Mouse (Mus musculus): ENCODE results near the gene Garem2.

DNA sequence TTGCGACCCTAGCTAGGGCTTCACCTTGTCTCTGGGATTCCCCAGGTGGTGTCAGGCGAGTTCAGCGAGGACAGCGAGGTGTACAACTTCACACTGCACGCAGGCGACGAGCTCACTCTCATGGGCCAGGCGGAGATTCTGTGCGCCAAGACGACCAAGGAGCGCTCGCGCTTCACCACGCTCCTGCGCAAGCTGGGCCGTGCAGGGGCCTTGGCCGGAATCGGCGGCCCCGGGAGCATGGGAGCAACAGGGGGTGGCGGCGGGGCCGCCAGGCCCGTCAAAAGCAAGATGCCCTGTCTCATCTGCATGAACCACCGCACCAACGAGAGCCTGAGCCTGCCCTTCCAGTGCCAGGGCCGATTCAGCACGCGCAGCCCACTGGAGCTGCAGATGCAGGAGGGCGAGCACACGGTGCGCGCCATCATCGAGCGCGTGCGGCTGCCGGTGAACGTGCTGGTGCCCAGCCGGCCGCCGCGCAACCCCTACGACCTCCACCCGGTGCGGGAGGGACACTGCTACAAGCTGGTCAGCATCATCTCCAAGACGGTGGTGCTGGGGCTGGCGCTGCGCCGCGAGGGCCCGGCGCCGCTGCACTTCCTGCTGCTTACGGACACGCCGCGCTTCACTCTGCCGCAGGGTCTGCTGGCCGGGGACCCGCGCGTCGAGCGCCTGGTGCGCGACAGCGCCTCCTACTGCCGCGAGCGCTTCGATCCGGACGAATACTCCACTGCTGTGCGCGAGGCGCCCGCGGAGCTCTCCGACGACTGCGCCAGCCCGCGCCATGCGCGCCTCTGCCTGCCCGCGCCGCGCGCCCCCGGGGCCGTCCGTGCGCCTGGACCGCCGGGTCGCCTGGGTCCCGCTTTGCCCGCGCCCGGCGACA, 9.2 kb downstream of the Garem2 start:
- no peak; the same call in 1 of the 2 replicates for TF ChIP-seq POLR2A (IDR thresholded peaks at IDR 0.05; ENCODE audit: insufficient read depth, low read depth, low read length)
- TF ChIP-seq CTCF (IDR thresholded peaks at IDR 0.05; ENCODE audit: insufficient read depth, low read depth, low read length) = peak; percentile 54; the same call in 1 of the 2 replicates

Measured in olfactory bulb, adult 2 months (tissue).